Mouse (Mus musculus) embryo, embryonic 11.5 days (tissue): Measurements from ENCODE around the gene Uba2.
"Not testable (repeated sequence)": the region's sequence is repeated elsewhere in the genome, so short reads cannot be mapped to it uniquely, and the experiment has no call there.

Experiments
- DNase-seq: peaks from one replicate; pipeline ENCODE4 v3.0.0-alpha.2; 2012; ENCODE audit warnings: low read depth, low spot score

The Uba2 gene

DNA sequence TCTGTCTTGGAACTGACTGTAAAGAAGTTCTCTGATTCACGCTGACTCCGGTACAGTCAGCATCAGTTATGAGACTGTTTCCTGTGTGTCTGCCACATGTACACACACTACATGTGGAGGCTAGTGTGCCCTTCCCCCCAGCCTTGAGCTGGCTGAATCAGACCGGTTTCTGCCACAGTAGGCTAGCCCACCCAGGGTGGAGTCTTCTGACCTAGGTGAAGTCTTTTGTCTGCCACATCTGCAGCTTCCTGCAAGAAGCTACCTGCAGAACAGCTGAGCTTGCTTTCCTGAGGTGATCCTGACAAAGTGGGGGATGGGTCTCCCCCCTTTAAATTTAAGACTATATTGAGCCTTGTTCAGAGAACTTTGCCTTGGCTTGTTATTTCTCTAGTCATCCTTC is at the start of gene Uba2:
Gene Uba2, minus strand, starts transcription at position 146 of the 400 bp plus-strand sequence.
- DNase-seq = no peak

GRCm38 (mm10) chr7:34218496-34218895 is 49.1 kb upstream of the Uba2 start:
- DNase-seq = no peak

- no peak for DNase-seq
Measured at GRCm38 (mm10) chr7:34216474-34216873, 47.1 kb upstream of the Uba2 start.

GRCm38 (mm10) chr7:34215481-34215880 is 46.1 kb upstream of the Uba2 start:
- DNase-seq = no peak

DNA sequence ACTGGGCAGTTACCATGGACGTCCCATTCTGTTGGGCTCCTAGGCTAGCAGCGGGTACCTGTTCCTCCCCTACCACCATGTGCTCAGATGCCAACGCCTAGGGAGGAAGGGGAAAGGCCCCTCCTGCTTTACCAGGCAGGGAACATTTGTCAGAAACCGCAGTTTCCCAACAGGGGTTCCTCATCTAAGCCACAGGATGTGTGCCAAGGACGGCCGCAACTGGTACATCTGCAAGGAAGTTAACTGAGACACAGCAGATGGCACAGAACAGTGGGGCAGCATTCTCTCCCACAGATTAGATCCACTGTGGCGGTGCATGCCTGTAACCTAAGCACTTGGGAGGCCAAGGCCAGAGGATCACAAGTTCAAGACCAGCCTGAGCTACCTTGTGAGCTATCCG is 45.2 kb upstream of the Uba2 start:
- no peak for DNase-seq

- DNase-seq = no peak
Measured at GRCm38 (mm10) chr7:34213281-34213680, 43.9 kb upstream of the Uba2 start.

DNA sequence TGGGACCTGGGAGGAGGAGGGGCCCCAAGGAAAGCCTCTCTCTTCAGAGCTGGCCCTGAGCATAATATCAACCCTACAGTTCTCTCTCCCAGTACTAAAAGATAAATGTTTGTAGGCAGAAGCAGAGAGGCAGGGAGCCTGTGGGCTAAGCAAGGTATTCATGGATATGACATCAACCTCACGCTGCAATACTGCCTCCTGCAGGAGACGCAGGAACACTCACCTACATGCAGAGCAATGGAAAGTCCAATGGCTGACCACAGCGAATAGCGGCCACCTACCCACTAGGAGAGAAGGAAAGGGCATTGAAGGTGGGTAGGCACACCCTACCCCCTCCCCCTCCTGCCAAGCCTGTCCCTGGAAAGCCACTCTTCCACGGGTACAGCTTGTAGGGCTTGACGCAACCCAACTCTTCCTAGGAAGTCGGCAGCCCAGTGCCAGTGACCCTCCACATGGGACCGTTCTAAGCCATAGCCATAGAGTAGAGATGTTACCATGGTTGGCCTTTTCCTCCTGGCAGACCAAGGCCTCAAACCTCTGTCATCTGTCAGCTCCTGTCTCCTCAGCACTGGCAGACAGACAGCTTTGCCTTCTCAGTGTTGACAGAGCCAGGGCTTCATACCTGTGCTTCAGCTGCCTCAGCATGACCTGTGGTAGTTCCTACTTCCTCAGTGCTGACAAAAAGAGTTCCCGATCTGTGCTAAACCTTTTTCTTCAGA is 38.8 kb upstream of the Uba2 start:
- no peak for DNase-seq

DNA sequence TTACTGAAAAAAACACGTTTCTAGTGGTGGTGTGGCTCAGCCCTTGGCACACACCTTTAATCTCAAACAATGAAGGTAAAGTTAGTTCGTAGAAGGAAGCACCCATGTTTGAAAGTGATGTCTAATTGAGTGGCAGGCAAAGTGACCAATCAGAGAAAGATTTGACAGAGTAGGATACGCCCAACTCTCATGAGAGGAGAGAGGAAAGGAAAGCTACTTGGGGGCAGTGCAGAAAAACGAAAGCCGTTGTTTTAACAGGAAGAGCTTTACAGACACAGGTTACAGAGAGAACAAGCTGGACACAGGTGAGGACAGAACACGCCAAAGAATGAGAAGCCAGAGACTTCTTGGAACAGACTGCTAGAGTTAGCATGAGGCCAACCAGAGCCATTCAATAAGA is 36.9 kb upstream of the Uba2 start:
- no peak for DNase-seq

DNA sequence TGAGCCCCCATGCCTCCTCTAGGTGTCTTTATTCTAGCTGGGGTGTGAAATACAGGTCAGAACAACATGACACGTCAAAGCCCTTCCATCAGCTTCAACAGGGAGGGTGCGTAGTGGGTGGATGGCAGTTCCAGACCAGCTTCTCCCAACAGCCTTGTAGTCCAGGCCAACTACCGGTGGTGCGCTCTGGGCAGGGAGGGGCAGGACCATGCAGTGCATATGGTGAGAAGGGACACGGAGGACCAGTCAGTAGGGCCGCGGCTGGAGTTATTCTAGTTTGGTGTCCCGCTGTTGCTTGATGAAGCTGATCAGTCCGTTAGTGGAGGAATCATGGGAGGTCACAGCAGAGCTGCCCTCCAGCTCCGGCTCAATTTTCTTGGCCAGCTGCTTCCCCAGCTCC is 32.7 kb upstream of the Uba2 start:
- DNase-seq = not testable (repeated sequence)

DNA sequence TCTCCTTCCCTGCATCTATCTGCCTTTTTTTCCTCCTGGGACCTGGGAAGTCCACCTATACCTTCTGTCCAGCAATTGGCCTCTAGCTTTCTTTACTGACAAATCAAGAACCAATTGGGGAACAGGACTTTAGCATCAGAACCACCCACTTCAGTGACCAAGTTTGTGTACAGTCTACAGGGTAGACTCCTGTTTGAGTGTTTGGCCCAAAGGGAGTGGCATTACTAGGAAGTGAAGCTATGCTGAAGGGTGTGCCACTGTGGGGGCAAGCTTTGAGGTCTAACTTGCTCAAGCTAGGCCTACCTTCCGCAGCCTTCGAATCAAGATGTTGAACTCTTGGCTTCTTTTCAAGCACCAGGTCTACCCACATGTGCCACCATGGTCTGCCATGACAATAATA is 31.4 kb upstream of the Uba2 start:
- DNase-seq = no peak

GRCm38 (mm10) chr7:34198346-34198745 is 28.9 kb upstream of the Uba2 start:
- DNase-seq = peak; percentile 9

- peak; percentile 81 for DNase-seq
Measured at GRCm38 (mm10) chr7:34196132-34197128, 27.0 kb upstream of the Uba2 start, which contains the start of gene Pdcd2l. Gene Pdcd2l, minus strand, starts transcription at chr7:34196661.

DNA sequence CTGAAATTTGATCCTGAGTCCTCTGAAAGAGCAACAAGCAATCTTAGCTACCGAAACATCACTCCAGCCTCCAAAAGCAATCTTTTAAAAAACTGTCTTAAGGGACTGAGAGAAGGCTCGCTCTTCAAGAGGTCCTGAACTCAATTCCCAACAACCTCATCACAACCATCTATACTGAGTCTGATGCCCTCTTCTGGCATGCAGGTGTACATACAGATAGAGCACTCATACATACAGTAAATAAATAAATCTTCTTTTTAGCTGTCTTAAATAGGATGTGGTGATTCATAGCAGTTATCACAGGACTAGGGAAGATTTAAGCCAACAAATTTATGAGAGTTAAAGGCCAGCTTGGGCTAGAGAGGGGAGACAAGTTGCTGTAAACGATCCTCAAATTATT is 26.2 kb upstream of the Uba2 start:
- no peak for DNase-seq

- no peak for DNase-seq
Measured at GRCm38 (mm10) chr7:34192825-34193224, 23.4 kb upstream of the Uba2 start.

DNA sequence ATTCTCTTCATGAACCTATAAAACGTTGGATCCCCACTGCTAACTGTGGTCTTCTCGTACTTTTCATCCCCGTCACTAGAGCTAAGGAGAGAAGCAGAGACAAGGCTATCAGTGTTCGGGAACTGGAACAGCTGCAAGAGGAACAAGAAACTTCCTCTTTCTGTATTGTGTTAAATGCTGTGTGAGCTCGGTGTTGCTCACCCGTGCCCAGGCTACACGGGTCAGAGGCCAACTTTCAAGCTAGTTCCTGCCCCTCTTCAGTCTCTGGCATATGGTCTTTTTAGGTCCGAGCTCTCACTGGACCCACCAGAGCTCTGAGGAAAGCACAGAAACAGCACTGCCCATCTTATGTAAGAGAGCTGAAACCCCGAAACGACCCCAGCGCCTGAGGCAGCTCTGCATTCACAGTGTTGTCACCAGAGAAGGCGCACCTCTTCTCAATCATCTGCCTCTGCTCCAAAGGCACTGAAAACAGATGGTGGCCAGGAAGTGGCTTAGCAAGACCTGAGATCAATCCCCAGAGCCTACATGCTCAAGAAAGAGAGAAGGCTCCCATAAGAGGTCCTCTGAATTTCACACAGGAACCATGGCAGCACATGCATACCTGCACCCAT is 20.1 kb upstream of the Uba2 start:
- no peak for DNase-seq

- DNase-seq = no peak
Measured at GRCm38 (mm10) chr7:34183794-34184193, 14.4 kb upstream of the Uba2 start.

- no peak for DNase-seq
Measured at GRCm38 (mm10) chr7:34183356-34183755, 14.0 kb upstream of the Uba2 start.

DNA sequence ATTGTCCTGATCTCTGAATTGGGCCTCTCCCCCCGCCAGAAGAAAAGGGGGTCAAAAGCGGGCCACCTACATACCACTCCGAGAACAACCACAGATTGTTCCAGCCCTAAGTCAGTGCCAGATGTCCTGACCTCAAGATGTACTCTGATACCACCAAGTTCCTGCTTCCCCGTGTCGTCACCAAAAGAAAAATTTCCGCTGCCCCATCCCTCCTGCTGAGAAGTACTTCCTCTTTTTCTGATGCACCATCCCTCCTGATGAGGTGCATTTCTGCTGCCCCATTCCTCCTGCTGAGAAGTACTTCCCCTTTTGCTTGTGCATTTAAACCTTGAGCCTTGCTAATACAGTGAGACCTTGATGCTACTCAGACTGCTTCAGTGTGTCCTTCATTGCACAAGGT is 6.8 kb upstream of the Uba2 start:
- not testable (repeated sequence) for DNase-seq

GRCm38 (mm10) chr7:34172251-34172650 is 2.9 kb upstream of the Uba2 start:
- no peak for DNase-seq

DNA sequence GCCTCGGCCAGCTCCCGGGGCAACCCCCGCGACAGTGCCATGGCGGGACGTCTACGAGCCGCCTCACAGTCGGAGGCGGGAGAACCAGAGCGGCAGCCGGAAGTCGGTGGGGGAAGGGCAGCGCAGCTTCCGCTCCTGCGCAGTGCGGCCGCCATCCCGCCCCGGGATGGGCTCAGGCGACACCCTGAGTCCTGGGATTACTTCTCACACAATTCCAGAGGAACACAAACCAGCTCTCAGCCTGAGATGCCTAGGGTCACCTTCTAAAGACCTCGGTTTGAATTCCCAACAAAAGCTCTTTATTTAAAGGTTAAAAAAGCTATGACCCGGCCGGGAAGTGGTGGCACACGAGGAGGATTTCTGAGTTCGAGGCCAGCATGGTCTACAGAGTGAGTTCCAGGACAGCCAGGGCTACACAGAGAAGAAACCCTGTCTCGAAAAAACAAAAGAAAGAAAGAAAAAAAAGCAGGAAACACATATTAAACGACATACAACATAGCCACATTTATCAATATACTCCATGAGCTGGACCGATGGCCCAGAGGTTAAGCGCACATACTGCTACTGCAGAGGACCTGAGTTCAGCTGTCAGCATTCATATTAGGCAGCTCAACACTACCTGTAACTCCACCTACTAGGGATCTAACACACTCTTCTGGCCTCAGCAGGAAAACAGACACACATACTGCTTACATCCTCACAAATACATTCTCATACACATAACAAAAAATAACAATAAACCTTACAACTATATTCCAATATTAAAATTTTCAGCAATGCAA is 738 bp downstream of the Uba2 start:
- DNase-seq = peak; percentile 79

GRCm38 (mm10) chr7:34167766-34168469 is 1.5 kb downstream of the Uba2 start:
- DNase-seq = peak; percentile 13
